Mouse (Mus musculus): ENCODE measurements around the gene Foxb2.
A peak's percentile ranks its signal among the peaks of the same experiment; 100 is the strongest.
"Not testable (repeated sequence)": the region's sequence is repeated elsewhere in the genome, so short reads cannot be mapped to it uniquely, and the experiment has no call there.

Gene Foxb2

DNA sequence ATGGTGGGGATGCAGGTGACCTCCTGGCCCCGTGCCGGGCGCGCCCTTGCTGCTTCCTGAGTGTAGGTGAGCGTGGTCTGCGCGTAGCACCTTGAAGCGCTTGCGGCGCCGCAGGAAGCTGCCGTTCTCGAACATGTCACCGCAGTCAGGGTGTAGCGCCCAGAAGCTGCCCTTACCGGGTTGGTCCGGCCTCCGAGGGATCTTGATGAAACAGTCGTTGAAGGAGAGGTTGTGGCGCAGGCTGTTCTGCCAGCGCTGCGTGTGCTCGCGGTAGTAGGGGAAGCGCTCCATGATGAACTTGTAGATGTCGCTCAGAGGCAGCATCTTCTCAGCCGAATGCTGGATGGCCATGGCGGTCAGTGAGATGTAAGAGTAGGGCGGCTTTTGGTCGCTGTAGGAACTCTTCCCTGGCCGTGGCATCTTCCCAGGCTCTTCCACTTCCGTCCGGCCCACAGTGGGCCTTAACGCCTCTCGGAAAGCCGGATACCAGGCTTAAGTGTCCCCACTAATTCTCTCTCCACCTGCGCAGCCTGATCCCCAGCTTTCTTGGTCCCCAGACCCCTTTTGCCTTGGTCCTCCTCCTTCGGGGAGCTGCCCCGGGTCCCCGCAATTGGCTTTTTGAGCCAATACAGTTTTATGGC, at the start of gene Foxb2:
Gene Foxb2 (minus strand): TSS at position 585 of the 641 bp plus-strand sequence.
- DNase-seq (ENCODE audit: low spot score in 2 of 2) = no peak

DNA sequence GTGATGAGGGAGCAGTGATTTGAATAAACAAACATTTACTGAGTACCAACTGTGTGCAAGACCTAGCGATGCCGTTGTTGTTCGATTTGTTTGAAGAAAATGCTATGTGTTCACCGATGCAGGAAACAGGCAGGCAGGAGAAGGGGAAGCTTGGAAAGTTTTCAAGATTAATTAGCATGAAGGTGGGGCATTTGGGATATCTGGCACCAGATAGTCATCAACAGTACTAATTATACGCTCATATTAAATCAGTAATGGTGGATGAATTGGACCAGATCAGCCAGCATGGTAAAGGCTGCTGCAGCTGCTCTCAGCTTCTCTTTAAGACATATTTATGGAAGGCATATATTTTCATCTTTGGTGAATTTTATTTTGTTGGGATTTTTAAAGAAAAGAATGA, 37.9 kb upstream of the Foxb2 start:
- DNase-seq (ENCODE audit: low spot score in 2 of 2) = no peak

DNA sequence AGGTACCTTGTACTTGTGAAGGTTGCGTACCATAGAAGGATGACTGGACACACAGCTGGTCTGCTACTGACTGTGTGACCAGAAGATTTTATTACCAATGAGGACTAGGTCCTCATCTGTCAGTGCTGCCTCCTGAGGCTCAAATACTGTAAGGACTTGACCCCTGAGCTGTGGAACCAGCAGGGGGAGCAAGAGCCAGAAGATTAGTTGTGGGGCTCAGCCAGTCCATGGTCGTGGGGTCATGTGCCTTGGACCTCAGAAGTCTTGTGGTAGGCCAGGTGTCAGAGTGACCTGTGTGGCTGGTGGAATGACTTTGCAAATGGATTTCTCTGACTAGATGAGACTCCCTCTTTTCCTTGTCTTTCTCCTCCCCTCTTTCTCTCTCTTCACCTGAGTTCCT, 29.5 kb upstream of the Foxb2 start:
- DNase-seq (ENCODE audit: low spot score in 2 of 2) = no peak

DNA sequence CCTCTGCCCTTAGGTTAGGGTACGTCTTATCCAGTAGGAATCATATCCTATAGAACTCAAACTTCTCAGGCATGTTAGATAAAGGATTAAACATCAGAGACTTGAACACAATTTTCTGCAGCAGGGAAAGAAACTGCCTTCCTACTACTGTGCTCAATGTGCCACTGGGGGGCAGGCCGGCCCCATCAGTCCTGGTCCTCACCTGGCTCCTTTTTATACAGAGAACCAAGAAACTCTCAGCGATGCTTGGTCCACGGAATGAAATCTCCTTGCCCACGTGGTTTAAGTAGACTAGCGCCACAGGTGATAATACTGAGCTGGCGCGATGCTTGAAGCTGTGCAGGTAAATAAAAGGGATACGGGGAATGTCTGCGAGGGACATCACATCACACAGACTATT, 26.1 kb upstream of the Foxb2 start:
- DNase-seq (ENCODE audit: low spot score in 2 of 2) = no peak

DNA sequence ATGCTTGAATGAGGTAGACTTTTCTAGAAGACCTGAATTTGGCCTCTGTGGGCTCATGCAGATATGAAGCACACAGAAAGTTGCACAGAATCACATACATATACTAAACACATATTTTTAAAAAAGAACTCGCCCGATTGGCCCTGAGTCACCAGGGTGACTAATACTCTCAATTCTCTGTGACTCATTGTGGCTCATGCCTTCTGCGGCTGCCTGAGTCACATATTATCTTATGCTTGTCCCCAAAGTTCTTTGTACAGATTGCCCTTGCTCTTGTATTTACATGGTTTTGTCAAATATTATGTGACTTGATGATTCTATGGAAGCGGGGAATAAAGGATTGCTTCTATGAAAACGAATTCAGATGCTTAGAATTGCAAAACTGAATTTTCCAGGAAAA, 25.0 kb upstream of the Foxb2 start:
- DNase-seq (ENCODE audit: low spot score in 2 of 2) = no peak

DNA sequence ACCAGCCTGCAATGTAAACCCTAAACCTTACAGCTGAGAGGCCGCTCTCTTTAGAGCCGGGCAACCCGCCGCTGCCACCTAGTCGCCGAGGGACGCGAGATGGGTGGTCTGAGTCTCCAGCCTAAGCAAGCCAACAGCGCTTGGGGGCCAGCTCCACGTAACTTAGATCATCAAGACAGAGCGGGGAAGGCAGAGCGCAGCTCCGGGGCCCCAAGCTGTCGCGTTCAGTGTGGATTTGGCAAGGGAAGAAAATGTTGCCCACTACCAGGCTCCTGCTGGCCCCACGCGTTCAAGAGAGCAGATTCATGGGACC, 2.8 kb upstream of the Foxb2 start:
- DNase-seq (ENCODE audit: low spot score in 2 of 2) = no peak

DNA sequence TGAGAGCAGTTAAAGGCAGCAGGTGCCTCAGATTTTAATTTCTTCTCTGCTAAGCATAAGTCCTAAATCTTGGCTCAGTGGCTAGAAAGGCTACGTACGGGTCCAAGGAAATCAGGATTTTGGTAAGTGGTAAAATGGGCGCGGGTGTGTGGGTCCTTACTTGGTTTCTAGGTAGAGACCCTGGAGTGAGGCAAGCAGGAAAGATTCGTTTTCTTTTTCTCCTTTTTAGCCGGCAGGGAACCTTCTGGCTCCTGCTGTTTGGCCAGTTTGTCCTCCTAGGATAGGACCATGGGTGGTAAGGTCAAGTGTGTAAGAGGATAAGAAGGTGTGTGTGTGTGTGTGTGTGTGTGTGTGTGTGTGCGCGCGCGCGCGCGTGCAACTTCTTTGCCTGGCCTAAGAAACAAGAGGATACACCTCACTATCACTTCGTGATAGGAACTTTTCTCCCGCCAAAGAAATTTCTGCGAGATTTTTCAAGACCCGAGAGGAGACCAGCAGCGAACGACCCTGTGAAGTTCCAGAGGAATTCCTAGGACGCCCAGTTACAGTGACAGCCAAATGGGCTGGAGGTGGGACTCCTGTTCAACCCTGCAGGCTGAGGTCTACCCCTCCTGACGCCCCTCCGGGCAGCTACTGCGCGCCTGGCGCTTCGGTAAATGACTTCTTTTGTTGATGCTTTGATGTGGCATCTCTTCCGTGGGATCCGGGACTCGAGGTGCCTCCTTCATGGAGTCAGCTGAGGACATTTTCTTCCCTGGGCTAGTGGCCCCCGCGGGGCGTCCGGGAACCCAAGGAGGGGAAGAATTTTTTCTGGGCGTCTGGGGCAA, 2.2 kb upstream of the Foxb2 start:
- no peak for DNase-seq (ENCODE audit: low spot score in 2 of 2)

DNA sequence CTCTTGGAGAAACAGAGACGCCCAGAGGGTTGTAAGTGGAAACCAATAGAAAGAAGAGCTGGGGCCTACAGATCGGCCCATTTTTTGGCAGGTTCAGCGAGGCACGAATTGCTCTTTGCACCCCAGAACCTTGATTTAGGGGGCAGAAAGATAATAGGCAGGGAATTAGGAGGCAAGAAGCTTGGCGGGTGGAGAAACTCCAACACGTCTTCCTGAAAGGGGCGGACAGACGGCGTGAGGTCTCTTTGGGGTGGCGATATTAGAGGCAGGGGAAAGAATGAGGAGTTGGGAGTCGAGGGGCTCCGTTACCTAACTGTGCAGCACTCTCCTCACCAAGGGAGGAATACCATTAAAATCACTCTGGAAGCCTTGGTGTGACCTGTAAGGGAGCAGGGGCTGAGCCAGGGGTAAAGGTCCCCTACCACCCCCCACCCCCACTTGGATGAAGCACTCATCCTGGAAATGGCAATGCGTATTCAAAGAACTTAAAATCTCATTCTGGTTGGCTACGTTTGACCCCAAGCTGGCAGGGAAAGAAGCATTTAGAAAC, 1.5 kb upstream of the Foxb2 start:
- no peak for DNase-seq (ENCODE audit: low spot score in 2 of 2)

DNA sequence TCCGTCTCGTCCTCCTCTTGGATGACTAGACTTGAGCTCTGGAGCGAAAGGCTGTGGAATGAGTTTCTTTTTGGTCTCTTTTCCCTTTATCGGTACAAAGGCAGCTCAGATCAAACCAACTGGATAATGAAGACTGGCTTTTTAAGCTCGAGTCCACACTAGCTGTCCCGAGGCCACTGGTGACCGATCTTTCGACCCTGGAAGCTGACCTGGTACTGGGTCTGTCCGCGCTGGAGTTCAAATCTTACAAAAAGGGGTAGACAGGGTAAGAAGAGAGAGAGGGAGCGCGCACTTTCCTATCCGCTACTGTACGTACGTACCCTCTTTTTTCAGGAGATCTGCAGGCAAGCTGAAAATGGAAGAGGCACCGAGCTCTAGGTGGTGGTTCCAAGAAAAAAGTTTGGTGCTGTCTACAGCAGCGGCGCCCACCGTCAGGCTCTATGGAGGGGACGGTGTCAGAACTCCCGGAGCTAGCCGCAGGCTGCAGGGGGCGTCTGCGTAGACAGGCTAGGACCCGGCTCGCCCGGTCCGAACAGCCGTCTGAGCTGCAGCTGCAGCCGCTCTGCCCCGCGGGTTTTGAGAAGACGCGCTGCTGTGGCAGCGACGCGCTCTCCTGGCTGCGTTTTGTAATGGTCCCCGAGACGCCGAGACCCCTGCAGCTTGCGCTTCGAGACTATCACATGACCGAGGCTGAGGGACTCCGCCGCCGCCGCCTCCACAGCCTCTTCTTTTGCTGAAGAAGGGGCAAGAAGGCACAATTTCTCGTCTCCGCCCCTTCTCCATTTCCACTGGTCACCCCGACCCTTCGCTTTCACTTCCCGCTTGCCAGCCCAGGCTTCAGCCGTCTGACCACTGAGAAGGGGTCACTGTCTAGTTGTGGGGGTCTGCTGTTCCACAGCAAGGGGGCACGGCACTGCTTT, 597 bp upstream of the Foxb2 start:
- no peak for DNase-seq (ENCODE audit: low spot score in 2 of 2)

DNA sequence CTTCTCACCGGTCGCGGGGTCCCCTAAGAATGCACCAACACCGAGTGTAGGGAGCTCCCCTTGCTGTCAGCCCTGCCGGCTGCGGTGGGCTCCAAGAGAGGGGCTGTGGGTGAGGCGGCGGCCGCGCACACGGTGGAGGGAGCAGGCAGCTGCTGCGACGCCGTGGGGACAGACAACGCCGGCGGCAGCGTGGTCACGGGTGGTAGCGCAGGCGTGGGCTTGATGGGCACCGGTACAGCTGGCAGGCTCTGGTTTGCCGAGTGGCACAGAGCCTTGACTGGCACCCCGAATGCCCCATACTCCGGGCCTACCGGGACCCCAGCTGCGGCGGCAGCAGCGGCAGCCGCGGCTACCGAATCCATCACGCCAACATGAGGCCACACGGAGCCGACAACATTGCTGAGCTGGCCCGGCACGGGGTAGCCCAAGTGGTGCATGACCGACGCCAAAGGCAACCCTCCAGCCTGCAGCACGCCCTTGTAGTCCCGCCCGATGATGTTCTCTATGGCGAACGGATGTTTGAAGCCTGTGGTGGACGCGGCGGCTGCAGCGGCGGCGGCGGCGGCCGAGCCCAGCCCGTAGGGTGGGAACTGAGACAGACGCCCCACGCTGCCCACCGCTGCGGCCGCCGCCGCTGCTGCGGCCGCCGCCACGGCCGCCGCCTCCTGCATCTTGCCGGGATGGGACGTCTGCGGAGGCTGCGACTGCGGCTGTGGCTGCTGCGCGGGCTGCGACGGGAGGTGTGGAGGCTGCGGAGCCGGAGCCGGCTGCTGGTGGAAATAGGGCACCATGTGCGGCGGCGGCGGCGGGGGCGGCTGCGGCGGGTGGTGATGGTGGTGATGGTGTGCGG, 1.0 kb downstream of the Foxb2 start:
- peak in 1 of 2 experiments; percentile 28 for DNase-seq (ENCODE audit: low spot score in 2 of 2)

DNA sequence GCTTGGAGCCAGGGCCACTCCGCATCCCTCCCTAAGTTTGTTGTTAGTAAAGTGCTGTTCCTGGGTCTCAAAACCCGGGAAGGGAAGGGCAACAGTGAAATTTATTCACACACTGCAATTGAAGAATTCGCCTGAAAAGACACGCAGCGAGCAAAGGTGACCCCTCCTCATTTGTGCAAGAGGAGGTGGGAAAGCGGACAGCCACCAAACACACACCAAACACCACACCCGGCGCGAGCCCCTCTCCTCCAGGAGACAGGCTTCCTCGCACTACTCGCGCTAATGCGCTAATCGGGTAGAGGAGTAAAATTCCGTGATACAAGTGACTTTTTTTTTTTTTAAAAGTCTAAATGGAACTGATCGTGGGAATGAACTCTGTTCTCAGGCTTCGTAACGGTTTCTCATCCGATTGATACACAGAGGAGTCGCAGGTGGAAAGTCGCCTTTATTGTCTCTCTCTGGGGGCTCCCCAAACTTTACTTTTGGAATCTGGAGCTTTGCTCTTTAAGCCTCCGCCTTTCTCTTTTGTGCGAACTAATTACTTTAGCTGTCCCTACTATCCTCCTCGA, 2.3 kb downstream of the Foxb2 start:
- no peak for DNase-seq (ENCODE audit: low spot score in 2 of 2)

DNA sequence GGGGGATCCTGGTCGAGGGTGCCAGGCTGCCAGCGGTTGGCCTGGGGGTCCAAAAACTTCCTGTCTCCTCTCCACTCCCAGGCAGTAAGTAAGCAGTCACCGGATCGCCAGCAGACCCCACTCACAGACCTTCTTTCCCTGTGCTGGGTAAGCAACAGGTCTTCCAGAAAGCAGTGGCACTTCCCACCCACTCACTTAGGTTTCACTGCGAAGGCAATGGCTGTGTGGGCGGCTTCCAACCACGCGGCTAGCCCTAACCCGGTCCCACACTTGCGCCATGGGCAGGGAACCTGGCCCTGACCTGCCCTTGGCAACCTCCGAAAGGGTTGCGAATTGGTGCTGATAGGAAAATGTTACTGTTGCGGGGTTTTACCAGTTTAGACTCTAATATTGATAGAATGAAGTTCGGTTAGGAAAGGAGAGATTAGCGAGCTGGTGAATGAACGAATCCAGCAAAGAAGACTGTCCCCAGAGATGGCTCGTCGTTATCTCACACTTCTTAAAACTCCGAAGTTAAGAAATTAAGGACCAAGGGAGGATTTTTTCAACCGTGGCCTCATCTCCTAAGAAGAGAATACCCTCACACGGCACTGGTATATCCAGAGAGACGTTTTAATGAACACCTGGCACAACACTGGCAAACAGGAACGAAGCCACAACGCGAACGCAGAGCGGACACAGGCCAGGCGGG, 3.0 kb downstream of the Foxb2 start:
- no peak for DNase-seq (ENCODE audit: low spot score in 2 of 2)

DNA sequence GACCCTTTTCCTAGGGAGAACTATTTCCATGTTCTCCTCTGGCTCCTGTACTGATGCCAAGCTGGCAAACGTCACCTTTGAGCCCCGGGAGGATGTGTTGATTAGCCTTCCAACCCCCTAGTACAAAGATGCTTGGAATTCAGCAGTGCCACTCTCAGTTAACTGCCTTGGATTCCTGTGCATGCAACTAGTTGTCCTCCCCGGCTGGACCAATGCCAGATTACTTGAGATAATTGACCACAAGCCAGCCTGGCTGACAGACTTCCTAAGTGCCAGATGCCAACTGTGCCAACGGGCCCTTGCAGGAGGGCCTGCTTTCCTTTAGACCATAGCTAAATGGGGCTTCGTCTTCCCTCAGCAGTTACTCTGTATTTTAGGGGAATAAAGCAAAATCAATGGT, 5.1 kb downstream of the Foxb2 start:
- DNase-seq (ENCODE audit: low spot score in 2 of 2) = no peak

DNA sequence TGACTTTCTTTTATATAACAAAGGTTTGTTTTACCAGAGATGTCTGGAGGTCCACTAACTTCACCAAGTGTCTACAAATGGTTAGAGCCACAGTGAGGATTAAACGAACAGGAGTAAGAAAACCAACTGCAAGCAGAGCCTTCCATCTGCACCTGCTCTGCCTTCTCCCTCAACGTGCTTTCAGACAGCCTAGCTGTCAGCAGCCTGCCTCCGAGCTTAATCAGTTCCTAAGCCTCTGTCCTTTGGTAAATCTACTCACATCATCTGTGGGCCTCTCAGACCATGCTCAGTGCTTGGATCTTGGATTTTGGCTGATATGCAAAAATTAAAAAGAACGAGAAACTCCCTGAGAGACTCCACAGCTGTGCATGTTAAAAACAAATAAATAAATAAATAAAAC, 15.0 kb downstream of the Foxb2 start:
- no peak for DNase-seq (ENCODE audit: low spot score in 2 of 2)

DNA sequence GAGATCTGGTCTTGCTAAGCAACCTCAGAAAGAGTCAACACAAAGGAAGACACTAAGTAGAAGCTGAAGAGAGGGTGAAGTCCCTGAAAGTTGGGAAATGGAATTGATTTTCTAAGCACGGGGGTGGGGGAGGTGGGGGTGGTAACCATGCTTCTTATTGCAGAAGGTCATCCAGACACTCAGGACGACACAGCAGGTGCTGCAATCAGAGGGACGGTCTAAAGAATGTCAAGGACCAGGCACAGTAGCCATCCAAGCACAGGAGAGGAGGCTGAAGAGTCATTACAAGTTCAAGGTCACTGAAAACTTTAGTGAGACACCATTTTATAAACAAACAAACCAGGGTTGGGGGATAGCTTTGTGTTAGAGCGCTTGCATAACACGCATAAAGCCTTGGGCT, 16.9 kb downstream of the Foxb2 start:
- no peak for DNase-seq (ENCODE audit: low spot score in 2 of 2)

DNA sequence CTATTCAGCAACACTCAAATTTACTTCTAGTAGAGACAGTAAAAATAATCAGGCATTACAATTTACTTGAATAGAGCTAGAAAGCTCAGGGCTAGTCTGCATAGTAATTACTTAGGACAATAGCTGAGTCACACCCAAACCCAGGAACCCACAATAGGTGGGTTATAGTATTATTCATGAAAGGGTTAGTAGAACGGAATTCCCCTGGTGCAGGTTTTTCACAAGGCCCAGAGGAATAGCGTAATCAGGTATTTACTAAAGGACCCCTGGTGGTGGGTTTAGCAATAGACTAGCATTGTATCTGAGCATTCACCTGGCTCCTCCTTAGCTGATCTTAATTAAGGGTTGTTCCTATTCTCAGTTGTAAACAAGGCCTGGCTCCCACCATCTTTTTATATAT, 29.5 kb downstream of the Foxb2 start:
- DNase-seq (ENCODE audit: low spot score in 2 of 2) = not testable (repeated sequence)

DNA sequence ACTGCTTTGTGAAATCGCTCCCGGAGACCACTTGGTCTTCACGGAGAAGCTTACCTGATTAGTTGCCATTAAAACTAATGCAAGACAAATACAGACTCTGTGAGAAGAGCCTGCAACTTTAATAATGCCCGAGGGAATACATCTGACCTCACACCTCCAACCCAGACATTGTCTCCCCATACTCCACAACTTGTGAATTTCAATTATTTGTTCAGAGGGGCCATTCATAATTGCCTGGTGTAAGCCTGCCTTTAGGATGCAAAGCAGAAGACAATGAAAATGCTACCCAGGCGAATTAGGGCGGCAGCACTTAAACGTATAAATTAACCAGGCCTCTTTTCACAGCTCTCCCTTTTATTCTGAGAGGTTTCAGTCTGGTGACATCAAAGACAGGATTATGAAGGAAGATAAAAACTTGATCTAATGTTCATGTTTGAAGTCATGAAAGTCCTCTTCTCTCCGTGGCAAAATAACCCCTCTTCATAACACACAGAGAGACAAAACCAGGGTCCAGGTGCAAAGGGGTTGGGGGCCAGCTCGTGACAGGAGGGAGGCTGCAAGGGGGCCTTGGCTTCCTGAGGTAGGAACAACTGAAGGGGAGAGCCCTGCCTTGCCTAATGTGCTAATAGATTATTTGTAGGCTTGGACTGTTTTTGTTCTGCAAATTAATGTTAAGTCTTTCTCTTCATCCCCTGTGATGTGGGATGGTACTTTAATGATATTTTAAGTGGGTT, 31.9 kb downstream of the Foxb2 start:
- DNase-seq (ENCODE audit: low spot score in 2 of 2) = no peak

DNA sequence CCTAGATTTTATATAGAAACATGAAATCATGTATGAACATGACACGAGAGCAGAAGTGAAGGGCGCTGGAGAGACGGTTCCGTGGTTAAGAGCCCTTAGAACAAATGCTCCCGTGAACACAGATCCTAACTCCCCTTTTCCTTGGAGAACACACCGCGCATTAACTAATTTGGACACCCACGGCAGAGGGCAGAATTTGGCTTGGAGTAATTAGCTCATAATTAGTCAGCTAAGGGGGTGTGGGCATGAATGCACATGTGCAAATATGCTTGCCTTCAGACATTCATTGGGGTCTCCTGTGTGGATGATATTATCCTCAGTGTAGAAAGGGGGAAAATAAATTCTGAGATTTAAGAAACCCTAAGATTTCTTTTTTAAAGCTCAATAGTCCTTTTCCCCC, 32.6 kb downstream of the Foxb2 start:
- no peak for DNase-seq (ENCODE audit: low spot score in 2 of 2)

DNA sequence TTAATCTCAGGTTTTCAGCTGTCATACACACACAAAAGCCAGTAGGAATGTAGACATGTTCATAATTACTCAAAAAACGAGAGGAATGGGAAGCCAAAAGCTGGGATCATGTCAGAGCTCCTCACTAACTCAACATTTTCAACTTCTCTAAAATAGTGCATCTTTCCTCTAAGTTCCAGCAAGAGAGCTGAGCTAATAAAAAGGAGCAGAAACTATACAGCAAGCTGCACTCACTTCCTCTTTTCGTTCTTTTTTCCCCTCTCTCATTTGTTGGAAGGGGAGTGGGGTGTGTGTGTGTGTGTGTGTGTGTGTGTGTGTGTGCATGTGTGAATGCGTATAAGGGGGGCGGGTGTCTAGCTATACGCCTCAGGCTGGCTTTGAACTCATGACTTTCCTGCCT, 45.9 kb downstream of the Foxb2 start:
- DNase-seq (ENCODE audit: low spot score in 2 of 2) = no peak

DNA sequence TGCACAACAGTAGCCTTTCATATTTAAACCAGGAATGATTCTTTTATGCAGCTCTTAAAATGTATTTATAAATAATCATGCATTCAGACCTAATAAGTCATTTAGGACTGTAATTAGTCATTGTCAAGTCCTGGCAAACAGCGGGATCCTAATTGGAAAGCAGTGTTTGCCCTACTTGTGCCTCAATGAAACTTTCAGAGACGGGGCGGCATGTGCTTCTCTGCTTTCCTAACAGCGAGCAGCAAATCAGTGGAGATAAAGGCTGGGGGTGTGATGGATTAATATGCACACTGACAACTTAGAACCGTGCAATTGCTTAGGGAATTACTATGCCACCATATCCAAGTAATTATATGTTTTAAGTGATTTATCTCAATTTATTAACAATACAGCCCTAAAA, 48.4 kb downstream of the Foxb2 start:
- DNase-seq (ENCODE audit: low spot score in 2 of 2) = no peak
